Comparison of ENCODE assay signal across 15 mouse cellular contexts in the genomic region with DNA sequence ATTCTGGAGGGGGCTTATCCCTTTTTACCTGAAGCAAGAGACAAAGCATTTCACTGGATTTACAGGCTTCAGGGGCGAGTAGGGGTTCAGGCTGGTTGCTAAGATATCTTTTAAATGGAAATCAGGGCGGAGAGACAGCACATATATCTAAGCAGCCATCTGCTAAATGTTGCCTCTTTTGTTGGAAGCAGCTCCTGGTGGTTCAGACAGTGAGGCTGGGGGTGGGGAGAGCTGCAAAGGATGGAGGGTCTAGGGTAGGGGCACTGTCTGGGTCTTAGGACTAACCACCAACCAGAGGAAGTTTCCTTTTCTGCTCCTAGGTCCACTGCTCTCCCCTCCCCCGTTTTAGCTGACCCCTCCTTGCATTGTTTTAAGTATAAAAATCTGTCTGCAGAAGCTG.
DNase-seq lines count a peak whose midpoint lies in the region; ATAC-seq lines count a peak whose summit lies in the region.
"Had no signal": no experiment of that assay in that cellular context is flagged by ENCODE, and none has a peak within 500 bp of the region (broad histone marks: within the 10 kb centered on the region; RNA-seq: fewer than 3 reads in every experiment).

No protein-coding gene starts in this region.

- H3K4me2 ChIP-seq in hindbrain, embryonic 14.5 days (replicated peaks): no peak overlapping the region
- H3K4me2 ChIP-seq in neural tube, embryonic 11.5 days (ENCODE audit: low read depth): no peak overlapping the region
- no peak overlapping the region for H3K4me2 ChIP-seq in hindbrain, embryonic 15.5 days
- no peak overlapping the region for H3K4me2 ChIP-seq in neural tube, embryonic 13.5 days
- H3K4me2 ChIP-seq: limb, embryonic 12.5 days; liver, embryonic 15.5 days had no signal

- peak overlapping the region; percentile 64 for H3K27ac ChIP-seq in hindbrain, embryonic 10.5 days
- H3K27ac ChIP-seq in hindbrain, embryonic 14.5 days: no peak overlapping the region
- no peak overlapping the region for H3K27ac ChIP-seq in neural tube, embryonic 11.5 days (ENCODE audit: low read depth, low read length)
- no peak overlapping the region for H3K27ac ChIP-seq in hindbrain, embryonic 15.5 days (replicated peaks)
- peak overlapping the region; percentile 6; the same call in 1 of the 2 replicates for H3K27ac ChIP-seq in neural tube, embryonic 13.5 days (replicated peaks)
- H3K27ac ChIP-seq: limb, embryonic 12.5 days; liver, embryonic 15.5 days had no signal

- peaks cover 23% of the 10 kb centered on the region for H3K4me1 ChIP-seq in hindbrain, embryonic 10.5 days (replicated peaks)
- H3K4me1 ChIP-seq in hindbrain, embryonic 14.5 days (replicated peaks; ENCODE audit: control insufficient read depth, insufficient read depth, low read length): 0 out of 2 replicates have a peak, but pooled peaks cover 6% of the 10 kb centered on the region
- H3K4me1 ChIP-seq in neural tube, embryonic 11.5 days (ENCODE audit: control insufficient read depth, insufficient read depth, low read length): 0 out of 2 replicates have a peak, but pooled peaks cover 3% of the 10 kb centered on the region
- H3K4me1 ChIP-seq in hindbrain, embryonic 15.5 days (replicated peaks): peaks cover 11% of the 10 kb centered on the region
- peaks cover 16% of the 10 kb centered on the region for H3K4me1 ChIP-seq in neural tube, embryonic 13.5 days (replicated peaks)
- H3K4me1 ChIP-seq: limb, embryonic 12.5 days; liver, embryonic 15.5 days had no signal

- H3K9ac ChIP-seq in hindbrain, embryonic 14.5 days: no peak overlapping the region
- H3K9ac ChIP-seq in neural tube, embryonic 11.5 days (ENCODE audit: low read length): no peak overlapping the region
- no peak overlapping the region for H3K9ac ChIP-seq in hindbrain, embryonic 15.5 days
- no peak overlapping the region for H3K9ac ChIP-seq in neural tube, embryonic 13.5 days
- H3K9ac ChIP-seq: limb, embryonic 12.5 days; liver, embryonic 15.5 days had no signal

- no peak overlapping the region for H3K4me3 ChIP-seq in hindbrain, embryonic 10.5 days
- no peak overlapping the region for H3K4me3 ChIP-seq in hindbrain, embryonic 14.5 days (replicated peaks; ENCODE audit: low read length)
- no peak overlapping the region for H3K4me3 ChIP-seq in neural tube, embryonic 11.5 days (ENCODE audit: low read depth, low read length)
- H3K4me3 ChIP-seq in hindbrain, embryonic 15.5 days: no peak overlapping the region
- no peak overlapping the region for H3K4me3 ChIP-seq in neural tube, embryonic 13.5 days
- H3K4me3 ChIP-seq: limb, embryonic 12.5 days; liver, embryonic 15.5 days had no signal

- H3K36me3 ChIP-seq in hindbrain, embryonic 10.5 days: no peaks in the 10 kb centered on the region
- H3K36me3 ChIP-seq in hindbrain, embryonic 14.5 days (replicated peaks; ENCODE audit: control insufficient read depth, insufficient read depth): no peaks in the 10 kb centered on the region
- H3K36me3 ChIP-seq in neural tube, embryonic 11.5 days (ENCODE audit: control insufficient read depth, insufficient read depth, low read length): no peaks in the 10 kb centered on the region
- no peaks in the 10 kb centered on the region for H3K36me3 ChIP-seq in hindbrain, embryonic 15.5 days
- no peaks in the 10 kb centered on the region for H3K36me3 ChIP-seq in neural tube, embryonic 13.5 days
- H3K36me3 ChIP-seq: limb, embryonic 12.5 days; liver, embryonic 15.5 days had no signal

- ATAC-seq in hindbrain, embryonic 14.5 days (ENCODE audit: low FRiP score): no peak
- peak; percentile 87 for ATAC-seq in neural tube, embryonic 11.5 days (ENCODE audit: insufficient read depth, low FRiP score, low TSS enrichment)
- peak; percentile 38; the same call in 1 of the 2 replicates for ATAC-seq in hindbrain, embryonic 15.5 days (ENCODE audit: low FRiP score, low read depth)
- peak; percentile 70 for ATAC-seq in neural tube, embryonic 13.5 days (ENCODE audit: low read depth)

- H3K9me3 ChIP-seq in hindbrain, embryonic 10.5 days: no peaks in the 10 kb centered on the region
- no peaks in the 10 kb centered on the region for H3K9me3 ChIP-seq in hindbrain, embryonic 14.5 days (ENCODE audit: control insufficient read depth, low read length)
- no peaks in the 10 kb centered on the region for H3K9me3 ChIP-seq in neural tube, embryonic 11.5 days (ENCODE audit: control insufficient read depth, low read length)
- H3K9me3 ChIP-seq in hindbrain, embryonic 15.5 days: no peaks in the 10 kb centered on the region
- no peaks in the 10 kb centered on the region for H3K9me3 ChIP-seq in neural tube, embryonic 13.5 days
- H3K9me3 ChIP-seq: limb, embryonic 12.5 days; liver, embryonic 15.5 days had no signal

- no peaks in the 10 kb centered on the region for H3K27me3 ChIP-seq in hindbrain, embryonic 10.5 days (ENCODE audit: insufficient read depth, poor library complexity, severe bottlenecking)
- no peaks in the 10 kb centered on the region for H3K27me3 ChIP-seq in hindbrain, embryonic 14.5 days (ENCODE audit: control insufficient read depth, insufficient read depth, low read length)
- H3K27me3 ChIP-seq in neural tube, embryonic 11.5 days (ENCODE audit: control insufficient read depth, insufficient read depth, low read length): no peaks in the 10 kb centered on the region
- H3K27me3 ChIP-seq in hindbrain, embryonic 15.5 days: no peaks in the 10 kb centered on the region
- H3K27me3 ChIP-seq in neural tube, embryonic 13.5 days: no peaks in the 10 kb centered on the region; the same call in 1 of the 2 replicates
- H3K27me3 ChIP-seq: liver, embryonic 15.5 days had no signal

- 37% methylated on average over 3 of the region's 3 CpGs for WGBS in hindbrain, embryonic 10.5 days
- WGBS in hindbrain, embryonic 14.5 days: 28% methylated on average over 3 of the region's 3 CpGs
- WGBS in neural tube, embryonic 11.5 days: 25% methylated on average over 3 of the region's 3 CpGs
- 26% methylated on average over 3 of the region's 3 CpGs for WGBS in hindbrain, embryonic 15.5 days
- 28% methylated on average over 3 of the region's 3 CpGs for WGBS in neural tube, embryonic 13.5 days

- DNase-seq in hindbrain, embryonic 10.5 days (ENCODE audit: low spot score): no peak
- no peak for DNase-seq in hindbrain, embryonic 14.5 days (ENCODE audit: low spot score)
- DNase-seq in neural tube, embryonic 11.5 days (ENCODE audit: low spot score): peak; percentile 34
- no peak for DNase-seq in neural tube, embryonic 10.5 days (ENCODE audit: extremely low spot score, low spot score)
- no peak for DNase-seq in adrenal gland, adult 2 months
- no peak for DNase-seq in kidney, adult 9 months
- DNase-seq: cerebellum, adult 11 months; heart, postnatal 36 days; kidney, adult 8-10 months; spleen, adult 18-20 months; thymus, postnatal 25 days had no signal

Comparison
In these comparisons a context has a peak if more than half of its experiments do, and no peak if none do; other contexts are left out.
1. H3K27ac ChIP-seq: peak in hindbrain, embryonic 10.5 days (single experiment) and neural tube, embryonic 13.5 days (single experiment); none in hindbrain, embryonic 14.5 days (single experiment), neural tube, embryonic 11.5 days (single experiment) and hindbrain, embryonic 15.5 days (single experiment).